Mouse (Mus musculus) heart, adult 8-10 months (tissue): ENCODE data around the gene Rab9. TPM values are rescaled to one million over a fixed set of nuclear protein-coding genes. Genes with fewer than 3 reads are reported as not detected.

Experiments used
- DNase-seq: peaks from one replicate; pipeline ENCODE4 v3.0.0; 2022; ENCODE audit warnings: low spot score
- total RNA-seq, 4 experiments: library from RNA; stranded (reverse); gene quantifications; 2 replicates each; pipeline ENCODE4 v1.2.4; 2022

Gene Rab9
- total RNA-seq, 4 experiments from 2014 or later, result 23.2 to 25.8 (median 25.4) TPM

- DNase-seq, result no peak
These were observed 26.1 kb downstream of the Rab9 start for GRCm38 (mm10) chrX:166453532-166453931.

GRCm38 (mm10) chrX:166444552-166444951 is 35.1 kb downstream of the Rab9 start:
- no peak for DNase-seq

DNA sequence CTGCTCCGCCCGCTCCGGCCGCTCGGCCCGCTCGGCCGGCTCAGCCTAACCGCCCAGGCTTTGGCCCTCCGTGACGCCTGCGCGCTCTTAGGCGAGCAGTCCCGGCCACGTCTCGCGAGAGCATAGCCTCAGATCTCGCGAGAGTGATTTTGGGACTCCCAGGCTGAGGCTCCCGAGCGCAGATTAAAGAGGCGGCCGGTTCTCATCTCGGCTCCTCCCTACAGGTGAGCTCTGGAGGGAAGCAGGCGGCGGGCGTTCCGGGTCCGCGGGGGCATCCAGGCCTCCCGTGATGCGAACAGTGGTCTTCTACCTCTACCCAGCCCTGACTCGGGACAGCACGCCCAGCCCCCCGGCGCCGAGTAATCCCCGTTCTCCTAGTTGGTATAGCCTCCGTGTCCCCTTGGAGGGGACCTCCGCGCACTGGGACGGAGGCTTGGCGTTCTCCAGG is 39.0 kb downstream of the Rab9 start, which contains the start of gene Ofd1:
Ofd1 (minus strand) TSS at position 89 of the 448 bp plus-strand sequence.
- DNase-seq, result peak; percentile 88

GRCm38 (mm10) chrX:166440036-166440615 is 39.5 kb downstream of the Rab9 start, which contains the start of gene Trappc2:
TSS of gene Trappc2 (plus strand) at chrX:166440574.
- peak; percentile 1 for DNase-seq

GRCm38 (mm10) chrX:166434812-166435211 is 44.9 kb downstream of the Rab9 start:
- no peak for DNase-seq

DNA sequence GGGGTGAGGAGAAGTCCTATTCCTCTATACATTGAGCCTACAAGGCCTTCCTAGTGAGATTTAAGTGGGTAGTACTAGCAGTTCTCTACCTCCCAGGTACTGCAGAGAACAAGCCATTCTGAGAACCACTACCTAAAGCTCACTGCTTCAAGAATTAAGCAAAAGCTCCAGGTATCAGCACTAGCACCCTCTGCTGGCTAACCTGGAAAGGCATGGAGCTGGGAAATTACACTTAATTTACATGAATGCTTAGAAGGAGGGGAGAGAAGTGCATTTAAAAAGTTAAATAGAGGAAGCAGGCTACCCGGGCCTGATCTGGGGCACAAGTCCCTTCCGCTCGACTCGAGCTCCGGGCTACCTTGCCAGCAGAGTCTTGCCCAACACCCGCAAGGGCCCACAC is 63.5 kb downstream of the Rab9 start:
- DNase-seq, result peak; percentile 2

DNA sequence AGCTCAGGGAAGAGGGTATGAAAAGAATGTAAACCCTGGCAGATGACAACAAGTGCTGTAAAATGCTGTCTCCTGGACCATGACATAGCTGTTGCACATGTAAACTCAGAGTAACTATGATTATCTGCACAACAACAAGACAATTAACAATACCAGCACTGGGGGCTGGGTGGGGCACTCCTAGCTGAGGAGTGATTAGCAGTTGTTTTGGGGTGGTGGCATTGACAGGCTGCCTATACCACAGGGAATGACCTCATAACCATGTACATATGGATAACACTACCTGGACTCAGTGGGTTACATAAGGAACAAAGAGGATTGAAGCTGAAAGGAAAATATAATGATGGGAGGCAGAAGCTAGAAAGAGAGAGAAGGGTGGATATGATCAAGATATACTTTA is 71.8 kb downstream of the Rab9 start:
- no peak for DNase-seq

Other genes starting within 250 kb of the Rab9 start
- 10 to 100 TPM; 10.5 to 11.3 (median 10.5) TPM for gene Gpm6b, start 241.0 kb downstream of the Rab9 start, total RNA-seq
- 10 to 100 TPM; 13.7 to 18.3 (median 15.3) TPM for gene Trappc2, start 39.3 kb downstream of the Rab9 start, total RNA-seq
- gene Ofd1, start 39.2 kb downstream of the Rab9 start, total RNA-seq, result 1 to 10 TPM; 4.1 to 6.0 (median 4.7) TPM
- gene Tceanc, start 38.7 kb upstream of the Rab9 start, total RNA-seq, result 1 to 10 TPM; 1.4 to 5.6 (median 2.2) TPM
- under 1 TPM in 3 of 4 experiments, not detected in 1; 0.09 to 0.72 (median 0.47) TPM for gene Egfl6, start 105.9 kb upstream of the Rab9 start, total RNA-seq